Mouse (Mus musculus): ENCODE data around the gene Akip1. TPM values are rescaled to one million over a fixed set of nuclear protein-coding genes. Genes with fewer than 3 reads are reported as not detected.

Gene Akip1
- 15.1 and 18.5 TPM in 2 replicates for polyA plus RNA-seq (2014; fragmentation: Nextera tagmentation; extraction: Ambion mirVana)

GRCm38 (mm10) chr7:109703190-109704015 lies at the start of gene Akip1, which contains the start of gene St5:
Akip1 (plus strand) TSS chr7:109703690.
St5 (minus strand) TSS chr7:109703605.
- DNase-seq (ENCODE audit: low spot score) (peak; percentile 94), ATAC-seq (peak; percentile 97)
- 1% methylated on average over 61 of the region's 61 CpGs for WGBS
- no peaks in the 10 kb centered on the region for H3K36me3 ChIP-seq (ENCODE audit: control insufficient read depth, insufficient read depth, low read length)
- H3K9ac ChIP-seq (ENCODE audit: low read length) = peak within 1 kb of the TSS; percentile 75
- 0 out of 2 replicates have a peak, but pooled peaks cover 3% of the 10 kb centered on the region for H3K27me3 ChIP-seq (replicated peaks; ENCODE audit: control insufficient read depth, insufficient read depth, low read length)
- H3K4me1 ChIP-seq (ENCODE audit: control insufficient read depth, insufficient read depth, low read length) = peaks cover 2% of the 10 kb centered on the region; the same call in 1 of the 2 replicates
- H3K4me3 ChIP-seq (ENCODE audit: low read depth, low read length) = peak within 1 kb of the TSS; percentile 60
- peak within 1 kb of the TSS; percentile 67 for H3K4me2 ChIP-seq (ENCODE audit: low read length)
- H3K27ac ChIP-seq (ENCODE audit: low read depth, low read length) = no peak within 1 kb of the TSS
- no peaks in the 10 kb centered on the region for H3K9me3 ChIP-seq (replicated peaks; ENCODE audit: control insufficient read depth, low read length)

- no peak overlapping the region for H3K4me2 ChIP-seq (ENCODE audit: low read length)
- H3K36me3 ChIP-seq (ENCODE audit: control insufficient read depth, insufficient read depth, low read length) = no peaks in the 10 kb centered on the region
- DNase-seq (ENCODE audit: low spot score) (no peak), ATAC-seq (no peak)
- no peak overlapping the region for H3K27ac ChIP-seq (ENCODE audit: low read depth, low read length)
- H3K4me3 ChIP-seq (ENCODE audit: low read depth, low read length) = no peak overlapping the region
- no peaks in the 10 kb centered on the region for H3K4me1 ChIP-seq (ENCODE audit: control insufficient read depth, insufficient read depth, low read length)
- no peak overlapping the region for H3K9ac ChIP-seq (ENCODE audit: low read length)
- H3K9me3 ChIP-seq (replicated peaks; ENCODE audit: control insufficient read depth, low read length) = no peaks in the 10 kb centered on the region
- no peaks in the 10 kb centered on the region for H3K27me3 ChIP-seq (replicated peaks; ENCODE audit: control insufficient read depth, insufficient read depth, low read length)
- WGBS = 84% methylated on average over 5 of the region's 5 CpGs
Observed at GRCm38 (mm10) chr7:109654871-109655270, 48.6 kb upstream of the Akip1 start.

GRCm38 (mm10) chr7:109657884-109658283 lies 45.6 kb upstream of the Akip1 start:
- H3K27ac ChIP-seq (ENCODE audit: low read depth, low read length) = no peak overlapping the region
- 84% methylated on average over 6 of the region's 6 CpGs for WGBS
- no peaks in the 10 kb centered on the region; the same call in 1 of the 2 replicates for H3K4me1 ChIP-seq (ENCODE audit: control insufficient read depth, insufficient read depth, low read length)
- no peaks in the 10 kb centered on the region for H3K36me3 ChIP-seq (ENCODE audit: control insufficient read depth, insufficient read depth, low read length)
- H3K9ac ChIP-seq (ENCODE audit: low read length) = no peak overlapping the region
- no peak overlapping the region for H3K4me3 ChIP-seq (ENCODE audit: low read depth, low read length)
- H3K4me2 ChIP-seq (ENCODE audit: low read length) = no peak overlapping the region
- H3K27me3 ChIP-seq (replicated peaks; ENCODE audit: control insufficient read depth, insufficient read depth, low read length) = no peaks in the 10 kb centered on the region
- DNase-seq (ENCODE audit: low spot score) (no peak), ATAC-seq (no peak)
- H3K9me3 ChIP-seq (replicated peaks; ENCODE audit: control insufficient read depth, low read length) = no peaks in the 10 kb centered on the region

- no peaks in the 10 kb centered on the region; the same call in 1 of the 2 replicates for H3K4me1 ChIP-seq (ENCODE audit: control insufficient read depth, insufficient read depth, low read length)
- no peaks in the 10 kb centered on the region for H3K36me3 ChIP-seq (ENCODE audit: control insufficient read depth, insufficient read depth, low read length)
- H3K4me2 ChIP-seq (ENCODE audit: low read length) = no peak overlapping the region
- ATAC-seq (no peak), DNase-seq (ENCODE audit: low spot score) (no peak)
- no peaks in the 10 kb centered on the region for H3K27me3 ChIP-seq (replicated peaks; ENCODE audit: control insufficient read depth, insufficient read depth, low read length)
- WGBS = 95% methylated on average over 2 of the region's 2 CpGs
- H3K9me3 ChIP-seq (replicated peaks; ENCODE audit: control insufficient read depth, low read length) = no peaks in the 10 kb centered on the region
- no peak overlapping the region for H3K27ac ChIP-seq (ENCODE audit: low read depth, low read length)
- no peak overlapping the region for H3K9ac ChIP-seq (ENCODE audit: low read length)
- H3K4me3 ChIP-seq (ENCODE audit: low read depth, low read length) = no peak overlapping the region
Observed at GRCm38 (mm10) chr7:109659278-109659677, 44.2 kb upstream of the Akip1 start.

- no peaks in the 10 kb centered on the region for H3K36me3 ChIP-seq (ENCODE audit: control insufficient read depth, insufficient read depth, low read length)
- no peak overlapping the region for H3K4me3 ChIP-seq (ENCODE audit: low read depth, low read length)
- WGBS = 53% methylated on average over 4 of the region's 4 CpGs
- no peaks in the 10 kb centered on the region for H3K27me3 ChIP-seq (replicated peaks; ENCODE audit: control insufficient read depth, insufficient read depth, low read length)
- H3K4me2 ChIP-seq (ENCODE audit: low read length) = no peak overlapping the region
- H3K4me1 ChIP-seq (ENCODE audit: control insufficient read depth, insufficient read depth, low read length) = no peaks in the 10 kb centered on the region; the same call in 1 of the 2 replicates
- DNase-seq (ENCODE audit: low spot score) = peak; percentile 20
- H3K27ac ChIP-seq (ENCODE audit: low read depth, low read length) = no peak overlapping the region
- no peak for ATAC-seq
- H3K9ac ChIP-seq (ENCODE audit: low read length) = no peak overlapping the region
- no peaks in the 10 kb centered on the region for H3K9me3 ChIP-seq (replicated peaks; ENCODE audit: control insufficient read depth, low read length)
Observed at GRCm38 (mm10) chr7:109662626-109663025, 40.9 kb upstream of the Akip1 start.

GRCm38 (mm10) chr7:109666664-109667063 lies 36.8 kb upstream of the Akip1 start:
- Histone ChIP-seq H3K9ac (ENCODE audit: low read length) (no peak overlapping the region), H3K4me1 (ENCODE audit: control insufficient read depth, insufficient read depth, low read length) (peaks cover 2% of the 10 kb centered on the region; the same call in 1 of the 2 replicates), H3K9me3 (replicated peaks; ENCODE audit: control insufficient read depth, low read length) (no peaks in the 10 kb centered on the region), H3K36me3 (ENCODE audit: control insufficient read depth, insufficient read depth, low read length) (no peaks in the 10 kb centered on the region), H3K4me2 (ENCODE audit: low read length) (no peak overlapping the region), H3K27ac (ENCODE audit: low read depth, low read length) (no peak overlapping the region), H3K27me3 (replicated peaks; ENCODE audit: control insufficient read depth, insufficient read depth, low read length) (no peaks in the 10 kb centered on the region), H3K4me3 (ENCODE audit: low read depth, low read length) (no peak overlapping the region)
- 84% methylated on average over 5 of the region's 5 CpGs for WGBS
- DNase-seq (ENCODE audit: low spot score) = no peak
- ATAC-seq = no peak

- DNase-seq (ENCODE audit: low spot score) (no peak), ATAC-seq (no peak)
- Histone ChIP-seq H3K27me3 (replicated peaks; ENCODE audit: control insufficient read depth, insufficient read depth, low read length) (no peaks in the 10 kb centered on the region), H3K4me3 (ENCODE audit: low read depth, low read length) (no peak overlapping the region), H3K4me1 (ENCODE audit: control insufficient read depth, insufficient read depth, low read length) (peaks cover 6% of the 10 kb centered on the region; the same call in 1 of the 2 replicates), H3K27ac (ENCODE audit: low read depth, low read length) (no peak overlapping the region), H3K9ac (ENCODE audit: low read length) (no peak overlapping the region), H3K9me3 (replicated peaks; ENCODE audit: control insufficient read depth, low read length) (no peaks in the 10 kb centered on the region), H3K36me3 (ENCODE audit: control insufficient read depth, insufficient read depth, low read length) (no peaks in the 10 kb centered on the region), H3K4me2 (ENCODE audit: low read length) (peak overlapping the region; percentile 6; the same call in 1 of the 2 replicates)
- WGBS = 83% methylated on average over 5 of the region's 5 CpGs
Observed at GRCm38 (mm10) chr7:109669426-109670170, 33.9 kb upstream of the Akip1 start.

GRCm38 (mm10) chr7:109671581-109672471 lies 31.7 kb upstream of the Akip1 start:
- Histone ChIP-seq H3K9me3 (replicated peaks; ENCODE audit: control insufficient read depth, low read length) (no peaks in the 10 kb centered on the region), H3K9ac (ENCODE audit: low read length) (peak overlapping the region; percentile 70), H3K27ac (ENCODE audit: low read depth, low read length) (peak overlapping the region; percentile 64; the same call in 1 of the 2 replicates), H3K36me3 (ENCODE audit: control insufficient read depth, insufficient read depth, low read length) (no peaks in the 10 kb centered on the region), H3K4me2 (ENCODE audit: low read length) (peak overlapping the region; percentile 93), H3K27me3 (replicated peaks; ENCODE audit: control insufficient read depth, insufficient read depth, low read length) (no peaks in the 10 kb centered on the region), H3K4me3 (ENCODE audit: low read depth, low read length) (peak overlapping the region; percentile 50), H3K4me1 (ENCODE audit: control insufficient read depth, insufficient read depth, low read length) (peaks cover 6% of the 10 kb centered on the region; the same call in 1 of the 2 replicates)
- DNase-seq (ENCODE audit: low spot score) = peak; percentile 90
- WGBS = under 1% methylated on average over 37 of the region's 44 CpGs
- ATAC-seq = peak; percentile 94
